Mouse (Mus musculus) retina, postnatal 1 day (tissue): ENCODE data around the gene Noct.

Experiments
- DNase-seq: peaks from one replicate; pipeline ENCODE4 v3.0.0-alpha.2; 2012

Noct gene

DNA sequence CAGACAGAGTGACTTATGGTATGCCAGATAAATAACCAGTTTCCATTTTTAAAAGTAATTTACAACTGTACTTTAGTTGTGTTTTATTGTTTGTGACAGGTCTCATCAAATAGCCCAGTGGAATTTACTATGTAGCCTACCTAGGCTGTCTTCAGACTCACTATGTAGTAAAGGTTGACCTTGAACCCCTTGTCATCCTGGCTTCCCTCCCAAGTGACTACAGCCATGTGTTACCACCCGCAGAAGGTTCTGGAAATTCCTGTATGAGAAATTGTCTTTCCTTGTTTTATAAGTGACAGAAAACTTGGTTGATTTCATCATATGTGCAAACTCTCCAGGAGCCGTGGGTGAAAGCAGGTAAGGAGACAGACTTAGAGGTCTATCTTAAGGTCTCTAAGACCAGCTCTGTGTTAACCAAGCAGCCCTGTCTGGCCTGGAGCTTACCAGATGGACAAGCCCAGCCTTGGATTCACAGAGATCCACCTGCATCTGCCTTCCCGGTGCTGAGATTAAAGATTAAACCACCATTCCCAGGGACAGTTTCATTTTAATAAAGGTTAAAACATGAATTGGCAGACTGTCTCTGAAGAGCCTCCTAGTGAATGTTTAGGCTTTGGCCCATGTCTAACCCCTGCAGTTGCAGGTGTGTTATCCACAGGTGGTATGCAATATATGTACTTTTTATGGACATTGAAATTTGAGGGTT, 8.1 kb downstream of the Noct start:
- DNase-seq: no peak

GRCm38 (mm10) chr3:51233474-51233873, 9.2 kb downstream of the Noct start:
- DNase-seq: no peak

GRCm38 (mm10) chr3:51233918-51234751, 9.9 kb downstream of the Noct start:
- DNase-seq: peak; percentile 92

GRCm38 (mm10) chr3:51234752-51235055, 10.5 kb downstream of the Noct start:
- DNase-seq: no peak

- no peak for DNase-seq
Measured at GRCm38 (mm10) chr3:51238515-51238914, 14.3 kb downstream of the Noct start.

DNA sequence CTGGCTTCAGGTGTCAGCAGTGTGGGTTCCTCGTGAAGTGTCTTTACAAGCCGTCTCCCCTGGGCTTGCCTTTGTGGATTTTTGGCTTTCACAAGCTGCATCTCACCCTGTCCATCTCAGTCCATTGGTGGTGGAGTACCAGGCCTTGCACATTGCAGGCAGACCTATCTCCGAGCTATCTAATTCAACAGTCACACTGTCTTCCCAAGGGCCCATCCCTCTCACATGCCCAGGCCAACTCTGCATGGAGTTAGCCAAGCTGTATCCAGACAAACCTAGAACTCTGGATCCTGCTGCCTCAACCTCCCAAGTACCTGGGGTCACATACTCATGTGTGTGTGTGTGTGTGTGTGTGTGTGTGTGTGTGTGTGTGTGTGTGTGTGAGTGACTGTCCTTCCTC, 15.3 kb downstream of the Noct start:
- DNase-seq: no peak

DNA sequence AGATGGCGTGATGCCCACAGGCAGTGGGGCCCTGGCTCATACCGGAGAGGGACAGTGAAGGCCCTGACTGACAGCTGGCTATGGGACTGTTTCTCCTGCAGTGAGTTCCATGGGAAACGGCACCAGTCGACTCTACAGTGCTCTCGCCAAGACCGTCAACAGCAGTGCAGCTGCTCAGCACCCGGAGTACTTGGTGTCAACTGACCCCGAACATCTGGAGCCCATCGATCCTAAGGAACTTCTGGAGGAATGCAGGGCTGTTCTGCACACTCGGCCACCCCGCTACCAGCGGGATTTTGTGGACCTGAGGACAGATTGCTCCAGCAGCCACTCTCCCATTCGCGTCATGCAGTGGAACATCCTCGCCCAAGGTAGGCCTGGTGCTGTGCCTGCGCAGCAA, 23.5 kb downstream of the Noct start:
- DNase-seq: no peak

DNA sequence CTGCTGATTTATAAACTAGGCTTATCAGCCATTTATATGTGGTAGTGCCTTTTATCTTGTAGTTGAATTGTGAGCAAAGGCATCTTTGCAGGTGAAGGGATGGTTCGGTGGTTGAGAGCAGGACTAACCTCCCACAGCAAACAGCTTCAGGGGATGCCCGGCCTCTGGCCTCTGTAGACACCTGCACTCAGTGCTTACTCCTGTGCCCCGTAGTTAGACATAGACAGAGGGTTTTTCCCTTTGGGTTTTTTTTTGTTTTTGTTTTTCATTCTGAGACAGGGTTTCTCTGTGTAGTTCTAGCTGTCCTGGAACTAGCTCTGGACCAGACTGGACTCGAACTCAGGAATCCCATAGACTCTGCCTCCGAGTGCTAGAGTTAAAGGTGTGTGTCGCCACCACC, 24.4 kb downstream of the Noct start:
- no peak for DNase-seq

GRCm38 (mm10) chr3:51249460-51249859, 25.2 kb downstream of the Noct start:
- no peak for DNase-seq

GRCm38 (mm10) chr3:51249866-51250265, 25.6 kb downstream of the Noct start:
- DNase-seq: no peak

GRCm38 (mm10) chr3:51251057-51251456, 26.8 kb downstream of the Noct start:
- DNase-seq: no peak

- no peak for DNase-seq
Measured at GRCm38 (mm10) chr3:51252223-51252622, 28.0 kb downstream of the Noct start.

DNA sequence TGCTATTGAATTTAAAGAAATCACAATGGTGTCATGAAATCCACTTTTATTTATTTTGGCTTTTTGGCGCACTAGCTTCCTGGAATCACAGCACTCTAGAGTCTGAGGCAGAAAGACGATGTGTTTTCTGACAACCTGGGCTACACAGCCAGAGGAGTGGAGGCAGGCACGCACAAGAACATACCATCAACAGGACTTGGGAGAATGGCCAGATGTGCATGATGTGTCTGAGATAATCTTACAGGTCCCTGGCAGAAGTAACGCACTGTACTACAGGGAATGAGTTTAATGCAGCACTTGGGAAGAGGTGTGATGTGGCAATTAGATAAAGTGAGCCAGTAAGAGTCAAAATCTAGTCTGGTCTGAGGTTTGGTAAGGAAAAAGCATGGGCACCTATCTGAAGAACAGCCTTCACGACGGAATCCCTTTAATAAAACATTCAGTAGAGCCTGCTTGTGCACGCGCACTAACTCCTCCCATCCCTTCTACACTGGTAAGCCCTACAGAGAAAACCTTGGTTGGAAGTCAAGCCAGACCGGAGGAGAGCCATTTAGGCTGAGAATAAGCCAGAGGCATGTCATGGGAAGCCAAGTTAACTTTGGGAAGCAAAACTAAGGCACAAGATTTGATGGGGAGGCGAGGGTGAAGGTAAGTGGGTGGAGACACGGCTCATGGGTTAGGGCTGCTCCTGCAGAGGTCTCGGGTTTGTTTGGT, 28.6 kb downstream of the Noct start:
- no peak for DNase-seq

GRCm38 (mm10) chr3:51254784-51255183, 30.5 kb downstream of the Noct start:
- DNase-seq: no peak

GRCm38 (mm10) chr3:51256450-51256849, 32.2 kb downstream of the Noct start:
- DNase-seq: no peak

GRCm38 (mm10) chr3:51258070-51258469, 33.8 kb downstream of the Noct start:
- DNase-seq: no peak

DNA sequence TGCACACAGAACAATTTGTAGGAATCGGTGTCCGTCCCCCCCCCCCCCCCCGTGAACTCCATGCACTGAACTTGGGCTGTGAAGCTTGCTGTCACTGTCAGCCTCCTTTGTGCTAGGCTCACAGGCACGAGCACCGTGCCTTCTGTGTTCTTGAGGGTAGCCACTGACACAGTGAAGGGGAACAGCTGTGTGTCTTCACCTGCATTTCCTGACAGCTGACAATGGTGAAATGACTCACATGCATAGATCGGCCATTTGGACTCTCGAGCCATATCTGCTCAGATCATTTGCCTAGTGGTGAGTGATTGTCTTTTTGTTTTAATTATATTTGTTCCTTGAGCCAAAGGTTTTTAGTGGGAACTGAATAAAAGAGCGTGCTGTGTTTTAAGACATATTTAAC, 38.7 kb downstream of the Noct start:
- DNase-seq: no peak

- DNase-seq: no peak
Measured at GRCm38 (mm10) chr3:51268434-51268833, 44.2 kb downstream of the Noct start.

GRCm38 (mm10) chr3:51270069-51270817, 46.0 kb downstream of the Noct start:
- DNase-seq: no peak

- DNase-seq: peak; percentile 99
Measured at GRCm38 (mm10) chr3:51275956-51276398, 51.7 kb downstream of the Noct start.

DNA sequence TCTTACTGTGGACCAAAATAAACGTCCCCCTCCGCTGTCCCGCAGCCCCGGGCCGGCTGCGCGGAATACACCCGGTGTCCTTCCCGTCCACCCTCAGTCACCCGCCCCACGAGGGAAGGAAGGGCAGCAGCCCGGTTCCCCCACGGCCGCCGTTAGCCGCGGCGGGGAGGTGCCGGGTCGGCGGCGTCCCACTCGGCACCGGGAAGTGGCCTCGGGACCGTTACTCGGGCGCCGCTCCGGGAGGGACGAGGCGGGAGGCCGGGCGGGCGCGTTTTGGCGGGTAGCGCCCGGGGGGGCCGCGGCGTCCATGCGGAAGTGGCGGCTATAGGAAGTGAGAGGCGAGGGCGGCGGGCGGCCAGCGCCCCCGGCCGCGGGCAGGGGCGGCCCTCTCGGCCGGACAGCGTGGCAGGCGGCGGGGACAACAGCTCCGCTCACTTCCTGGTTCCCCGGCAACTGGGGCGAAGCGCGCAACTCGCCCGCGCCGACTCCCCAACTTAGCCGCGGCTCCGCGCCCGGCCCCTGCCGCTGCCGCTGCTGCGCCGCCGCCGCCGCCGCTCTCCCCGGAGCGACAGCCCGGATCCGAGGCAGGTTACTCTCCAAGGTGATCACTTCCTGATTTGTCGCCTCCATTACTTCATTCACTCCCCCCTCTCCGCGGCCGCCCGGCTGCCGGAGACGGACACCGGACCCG, 52.3 kb downstream of the Noct start:
- no peak for DNase-seq
